Mouse (Mus musculus) mouse embryonic stem cell (cell line): ENCODE data around the gene Snap23.

Experiments used
- in situ Hi-C, 2 experiments: fragments of 300-500 bp; cut with MboI; formaldehyde crosslinking; loops; 1 replicate in 1 of 2; 3 replicates in 1 of 2; pipeline ENCODE4 v1.14.3; 2019 to 2020; ENCODE audit warnings: low sequenced_read_pairs in 2 of 2, low pct_unique_long_range_greater_than_20kb in 1 of 2, mixed read lengths in 1 of 2; ENCODE audit not compliant: unreplicated experiment in 1 of 2

Snap23 gene

DNA sequence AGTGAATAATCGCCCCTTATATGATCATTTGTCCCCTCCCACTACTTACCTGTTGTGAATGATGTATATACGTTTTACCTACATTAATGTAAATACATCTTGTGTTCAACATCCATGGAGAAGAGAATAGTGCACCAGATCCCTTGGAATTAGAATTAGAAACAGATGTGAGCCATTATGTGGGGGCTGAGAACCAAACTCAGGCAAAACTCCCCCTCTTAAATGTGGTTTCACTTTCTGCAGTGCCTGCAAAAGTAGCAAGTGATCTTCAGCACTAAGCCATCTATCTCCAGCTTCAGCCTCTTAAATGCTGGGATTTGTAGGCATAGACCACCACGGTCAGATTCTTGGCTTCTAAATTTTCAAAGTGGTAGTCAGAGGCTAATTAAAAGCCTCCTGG, 7.7 kb downstream of the Snap23 start:
- in situ Hi-C loops: no loop called here

DNA sequence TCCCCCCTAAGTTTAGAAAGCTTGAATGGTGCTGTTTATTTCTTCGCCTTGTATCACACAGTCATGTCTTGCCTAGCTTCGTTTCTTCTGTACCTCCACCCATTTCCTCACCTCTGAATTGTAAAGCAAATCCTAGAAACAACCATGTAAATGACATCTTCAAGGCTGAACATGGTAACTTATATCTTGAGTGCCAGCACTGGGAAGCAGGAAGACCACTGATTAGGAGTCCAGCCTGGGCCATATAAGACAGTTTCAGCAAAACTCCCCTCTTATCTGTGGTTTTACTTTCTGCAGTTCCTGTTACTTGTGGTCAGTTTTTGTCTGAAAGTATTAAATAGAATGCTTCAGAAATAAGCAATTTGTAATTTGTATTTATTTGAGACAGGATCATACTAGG, 8.5 kb downstream of the Snap23 start:
- in situ Hi-C loops: no loop called here

DNA sequence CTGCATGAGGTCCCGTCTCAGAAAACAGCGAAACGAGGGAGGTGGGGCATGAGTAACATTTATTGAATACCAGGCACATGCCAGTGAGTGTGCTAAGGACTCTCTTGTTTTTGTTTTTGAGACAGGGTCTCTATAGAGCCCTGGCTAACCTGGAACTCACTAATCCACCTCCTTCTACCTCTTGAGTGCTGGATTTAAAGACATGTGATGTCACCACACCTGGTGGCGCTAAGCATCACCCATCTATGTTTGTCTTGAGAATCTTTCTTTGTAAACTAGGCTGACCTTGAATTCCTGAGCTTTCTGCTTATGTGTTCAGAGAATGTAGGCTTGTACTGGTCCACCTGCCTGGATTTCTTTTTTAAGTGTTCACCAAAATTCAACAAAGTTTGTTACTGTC, 10.3 kb downstream of the Snap23 start:
- in situ Hi-C loops: no loop called here

DNA sequence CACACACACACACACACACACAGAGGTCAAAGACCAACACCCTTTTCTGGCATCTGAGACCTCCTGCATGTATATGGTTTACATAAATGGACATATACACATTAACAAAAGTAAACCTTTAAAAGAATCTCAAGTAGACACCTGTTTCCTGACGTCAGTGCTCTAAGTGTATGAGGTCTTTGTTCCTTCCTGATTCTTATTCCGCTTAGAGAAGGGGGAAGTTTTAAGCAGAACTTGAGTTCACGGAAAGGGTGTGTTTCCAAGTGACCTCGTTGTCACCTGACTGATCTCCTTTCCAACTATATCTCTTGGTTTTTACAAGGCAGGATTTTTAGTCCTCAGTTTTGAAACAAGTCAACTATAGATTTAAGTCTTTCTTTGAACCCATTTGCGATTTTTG, 10.8 kb downstream of the Snap23 start:
- in situ Hi-C loops: no loop called here

DNA sequence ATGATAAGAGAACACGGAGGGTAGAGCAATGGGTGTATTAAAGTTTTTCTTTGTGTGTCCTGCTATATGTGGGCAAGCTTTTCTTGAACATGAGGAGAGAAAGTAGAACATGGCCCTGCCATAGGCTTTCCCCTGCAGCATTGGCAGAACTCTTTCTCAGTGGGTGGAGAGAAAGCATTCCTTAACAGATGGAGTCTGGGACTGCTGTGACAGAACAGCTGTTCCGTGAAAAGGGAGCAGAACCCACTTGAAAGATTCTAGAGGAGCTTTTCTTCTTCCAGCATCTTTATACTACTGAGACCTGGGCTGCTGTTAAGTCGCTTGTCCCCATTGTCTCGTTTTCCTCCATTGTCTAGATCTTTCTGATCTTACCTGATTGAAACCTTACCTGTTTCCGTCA, 22.3 kb downstream of the Snap23 start:
- in situ Hi-C loops: no loop called here

DNA sequence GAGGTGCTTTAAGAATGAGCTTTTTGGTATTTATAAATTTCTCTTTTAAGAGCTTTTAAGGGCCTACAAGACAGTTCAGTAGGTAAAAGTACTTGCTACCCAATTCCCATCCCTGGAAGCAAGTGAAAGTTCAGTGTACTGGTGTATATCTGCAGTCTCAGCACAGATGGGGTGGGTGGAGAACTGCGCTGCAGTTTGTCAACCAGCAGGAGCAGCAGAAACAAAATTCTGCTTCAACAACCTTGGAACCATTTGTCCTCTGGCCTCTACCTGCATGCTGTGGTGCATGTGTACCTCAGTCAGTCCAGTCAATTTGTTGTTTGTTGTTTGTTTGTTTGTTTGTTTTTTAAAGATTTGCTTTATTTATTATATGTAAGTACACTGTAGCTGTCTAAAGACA, 24.8 kb downstream of the Snap23 start:
- in situ Hi-C loops: no loop called here

DNA sequence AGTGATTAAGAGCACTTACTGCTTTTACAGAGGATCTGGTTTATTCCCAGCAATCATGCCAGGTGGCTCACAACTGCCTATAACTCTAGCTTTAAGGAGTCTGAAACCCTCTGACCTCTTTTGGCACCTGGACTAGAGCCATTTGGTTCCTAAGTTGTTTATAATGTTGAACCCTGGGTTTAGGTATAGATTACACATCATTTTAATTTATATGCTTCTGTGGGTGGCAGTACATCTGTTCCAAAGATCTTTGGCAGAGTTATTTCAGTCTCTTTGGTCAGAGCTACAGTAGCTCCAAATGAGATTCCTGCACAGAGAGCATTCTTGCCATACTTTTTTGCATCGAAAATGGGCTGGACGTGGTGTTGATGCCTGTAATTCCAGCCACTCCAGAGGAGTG, 30.3 kb downstream of the Snap23 start:
- in situ Hi-C loops: no loop called here

DNA sequence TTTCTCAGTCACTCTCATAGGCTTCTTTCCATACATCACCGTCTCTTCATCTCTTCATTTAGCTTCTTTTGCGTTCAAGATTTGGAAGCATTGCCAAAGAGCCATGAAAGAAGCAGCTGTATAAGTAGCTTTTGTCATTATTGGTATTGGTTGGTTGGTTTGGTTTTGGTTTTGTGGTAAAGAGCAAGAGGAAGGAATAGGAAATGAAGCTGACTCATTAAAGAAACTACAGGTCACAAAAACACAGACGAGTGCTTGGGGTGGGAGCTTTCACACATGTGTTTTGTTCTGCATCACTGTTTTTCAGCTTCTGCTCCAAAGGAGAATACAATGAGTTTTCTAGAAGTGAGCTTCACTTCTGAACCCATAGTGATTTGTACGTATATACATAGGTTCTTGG, 32.0 kb downstream of the Snap23 start:
- in situ Hi-C loops: no loop called here

DNA sequence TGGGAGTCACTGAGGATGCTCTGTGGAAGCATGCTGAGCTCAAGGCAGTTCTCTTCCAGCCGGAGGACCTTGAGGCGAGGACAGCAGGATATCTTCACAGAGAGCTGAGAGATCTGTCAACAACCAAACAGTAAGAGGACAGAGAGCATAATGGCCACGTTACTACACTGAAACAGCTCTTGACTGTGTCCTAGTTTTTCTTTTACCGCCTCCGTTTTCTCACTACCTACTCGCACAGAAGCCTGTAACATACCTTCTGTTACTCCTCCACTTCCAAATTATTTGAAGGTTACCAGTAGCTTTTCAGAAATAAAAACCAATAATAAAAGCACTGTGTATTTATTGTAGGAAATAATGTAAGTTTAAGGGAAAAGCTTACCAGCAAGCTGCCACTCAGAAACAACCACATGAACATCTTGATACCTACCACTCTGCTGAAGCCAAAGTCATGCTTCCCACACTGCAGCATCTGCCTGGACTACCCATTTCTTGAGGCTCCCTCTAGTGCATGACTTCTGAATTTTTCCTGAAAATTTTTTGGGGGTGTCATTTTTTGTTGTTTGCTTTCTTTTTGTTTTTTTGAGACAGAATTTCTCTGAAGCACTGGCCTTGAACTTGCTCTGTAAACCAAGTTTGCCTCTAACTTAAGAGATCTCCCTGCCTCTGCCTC, 38.7 kb downstream of the Snap23 start:
- in situ Hi-C loops: loop anchor here in 1 of 2 experiments (10.0 kb wide), 1 partner anchor 121 kb away; no protein-coding TSS in a partner anchor

DNA sequence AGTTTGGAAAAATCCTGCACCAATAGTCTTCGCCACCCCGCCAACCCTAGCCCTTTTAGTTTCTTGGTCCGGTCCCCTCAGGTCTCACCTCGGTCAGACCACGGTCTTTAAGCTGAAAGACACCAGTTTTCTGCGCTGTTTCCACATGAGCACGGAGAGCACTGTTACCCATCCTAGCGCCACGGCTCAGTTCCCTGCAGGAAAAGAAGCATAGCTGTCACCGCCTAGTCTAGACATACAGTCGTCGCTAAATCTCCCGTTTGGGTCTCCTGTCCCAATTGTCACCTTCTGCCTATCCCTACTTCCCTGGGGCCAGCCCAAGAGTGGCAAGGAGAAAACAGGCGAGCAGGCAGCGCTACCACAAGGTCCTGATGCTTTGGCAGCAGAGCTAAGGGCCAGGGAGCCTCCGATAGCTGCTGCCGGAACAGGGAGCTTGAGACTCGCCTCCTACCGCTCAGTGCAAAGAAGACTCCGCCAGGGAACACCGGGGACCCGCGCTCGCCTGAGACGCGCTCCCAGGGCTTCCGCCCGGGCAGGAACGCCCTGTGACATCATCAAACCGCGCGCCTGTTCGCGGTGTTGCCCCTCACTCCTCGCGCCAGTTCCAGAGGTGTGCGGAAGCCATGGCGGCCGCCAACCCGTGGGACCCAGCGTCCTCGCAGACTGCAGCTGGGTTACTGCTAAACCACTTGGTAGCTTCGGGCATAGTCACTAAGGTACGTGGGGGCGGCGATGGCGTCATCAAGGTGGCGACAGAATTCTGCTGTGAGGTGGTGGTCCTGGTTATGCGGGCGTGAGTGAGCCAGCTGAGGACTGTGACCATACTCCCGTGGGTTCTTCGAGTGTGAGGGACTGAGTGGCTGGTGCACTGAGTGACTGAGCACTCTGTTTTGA, 41.6 kb downstream of the Snap23 start, which contains the start of the genes Haus2 and Lrrc57:
Haus2 (plus strand) TSS at position 554 of the 894 bp plus-strand sequence.
Lrrc57 (minus strand) TSS at position 691 of the 894 bp plus-strand sequence.
- in situ Hi-C loops: loop anchor here in 1 of 2 experiments (10.0 kb wide), 1 partner anchor 124 kb away; no protein-coding TSS in a partner anchor

DNA sequence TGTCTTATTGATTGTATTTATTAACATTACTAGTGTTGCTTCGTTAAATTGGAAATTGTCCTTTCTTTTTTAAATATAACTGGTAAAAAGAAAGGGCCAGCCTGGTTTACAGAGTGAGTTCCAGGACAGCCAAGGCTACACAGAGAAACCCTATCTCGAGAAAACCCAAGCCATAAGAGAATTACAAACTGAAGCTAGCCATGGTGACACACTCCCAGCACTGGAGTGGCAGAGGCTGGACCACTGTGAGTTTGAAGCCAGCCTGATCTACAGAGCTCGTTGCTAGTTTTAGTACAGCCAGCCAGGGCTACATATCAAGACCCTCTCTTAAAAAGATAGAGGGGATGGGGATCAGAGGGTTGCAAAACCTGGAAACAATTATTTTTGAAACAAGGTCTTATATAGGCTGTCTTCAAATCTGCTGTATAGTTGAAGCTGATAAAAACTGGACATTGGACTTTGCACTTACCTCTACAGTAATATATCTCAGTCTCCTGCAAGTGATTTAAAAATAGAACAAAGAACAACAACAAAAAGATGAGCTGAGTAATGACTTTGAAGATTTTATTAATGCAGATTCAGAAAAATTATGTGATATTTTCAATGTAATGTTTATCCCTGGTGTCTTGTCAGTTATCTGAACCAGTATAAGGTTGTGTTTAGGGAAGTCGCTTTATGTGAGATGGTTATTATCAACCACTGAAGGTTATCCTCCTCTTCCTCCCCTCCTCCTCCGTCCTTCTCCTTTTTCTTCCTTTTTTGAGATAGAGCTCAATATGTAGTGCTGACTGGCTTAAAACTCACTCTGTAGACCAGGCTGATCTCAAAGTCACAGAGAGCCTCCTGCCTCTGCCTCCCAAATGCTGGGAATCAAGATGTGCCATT, 49.0 kb downstream of the Snap23 start:
- in situ Hi-C loops: no loop called here

DNA sequence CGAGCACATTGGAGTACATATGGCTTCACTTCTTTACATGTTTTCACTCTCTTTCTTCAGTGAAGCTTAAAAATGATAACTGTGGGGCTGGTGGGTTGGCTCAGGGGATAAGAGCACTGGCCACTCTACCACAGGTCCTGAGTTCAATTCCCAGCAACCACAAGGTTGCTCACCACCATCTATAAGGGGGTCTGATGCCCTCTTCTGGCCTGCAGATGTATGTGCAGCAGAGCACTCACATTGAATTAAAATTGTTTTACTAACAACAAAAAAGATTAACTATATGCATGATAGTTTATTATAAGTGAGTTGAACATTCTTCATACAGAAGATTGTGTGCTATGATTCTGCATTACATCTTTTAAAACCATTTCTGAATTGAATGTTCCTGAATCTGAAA, 52.1 kb downstream of the Snap23 start:
- in situ Hi-C loops: no loop called here

DNA sequence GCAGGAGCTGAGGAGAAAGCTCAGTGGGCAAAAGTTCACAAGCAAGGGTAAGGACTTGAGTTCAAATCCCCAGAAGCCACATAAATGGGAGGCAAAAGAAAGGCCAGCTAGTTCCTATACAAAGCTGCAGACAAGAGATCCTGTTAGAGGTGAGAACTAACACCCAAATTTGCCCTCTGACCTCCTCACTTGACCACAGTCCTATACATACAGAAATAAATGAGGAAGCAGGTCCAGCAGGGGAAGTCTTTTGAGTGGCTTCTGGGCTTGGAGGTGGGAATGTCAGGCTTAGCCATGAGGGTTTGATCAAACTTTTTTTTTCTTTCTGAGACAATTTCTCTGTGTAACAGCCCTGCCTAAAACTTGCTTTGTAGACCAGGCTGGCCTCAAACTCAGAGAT, 55.4 kb downstream of the Snap23 start:
- in situ Hi-C loops: no loop called here

DNA sequence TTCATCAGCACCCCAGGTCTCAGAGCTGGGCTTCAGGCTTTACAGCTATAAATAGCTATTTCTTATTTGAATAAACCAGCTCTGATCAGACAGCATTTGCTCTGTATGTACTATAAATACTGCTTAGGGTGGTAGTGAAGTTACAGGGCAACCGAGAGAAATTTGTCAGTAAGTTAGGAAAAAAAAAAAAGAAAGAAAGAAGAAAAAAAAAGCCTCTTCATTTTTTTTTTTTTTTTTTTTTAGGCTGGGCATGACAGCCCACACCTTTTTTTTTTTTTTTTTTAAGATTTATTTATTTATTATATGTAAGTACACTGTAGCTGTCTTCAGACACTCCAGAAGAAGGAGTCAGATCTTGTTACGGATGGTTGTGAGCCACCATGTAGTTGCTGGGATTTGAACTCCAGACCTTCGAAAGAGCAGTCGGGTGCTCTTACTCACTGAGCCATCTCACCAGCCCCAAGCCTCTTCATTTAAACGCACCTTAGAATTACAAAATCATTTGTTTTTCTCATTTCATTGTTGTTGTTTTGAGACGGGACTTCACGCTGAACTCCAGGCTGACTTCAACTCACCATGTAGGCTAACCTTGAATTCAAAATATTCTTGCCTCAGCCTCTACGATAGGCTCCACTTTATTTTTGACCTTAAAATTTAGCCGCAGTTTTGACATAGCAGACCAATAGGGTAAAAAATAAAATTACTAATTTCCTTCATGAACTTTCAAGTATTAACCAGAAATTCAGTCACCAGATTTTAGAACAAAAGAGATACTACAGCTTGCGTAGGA, 60.8 kb downstream of the Snap23 start:
- in situ Hi-C loops: no loop called here

DNA sequence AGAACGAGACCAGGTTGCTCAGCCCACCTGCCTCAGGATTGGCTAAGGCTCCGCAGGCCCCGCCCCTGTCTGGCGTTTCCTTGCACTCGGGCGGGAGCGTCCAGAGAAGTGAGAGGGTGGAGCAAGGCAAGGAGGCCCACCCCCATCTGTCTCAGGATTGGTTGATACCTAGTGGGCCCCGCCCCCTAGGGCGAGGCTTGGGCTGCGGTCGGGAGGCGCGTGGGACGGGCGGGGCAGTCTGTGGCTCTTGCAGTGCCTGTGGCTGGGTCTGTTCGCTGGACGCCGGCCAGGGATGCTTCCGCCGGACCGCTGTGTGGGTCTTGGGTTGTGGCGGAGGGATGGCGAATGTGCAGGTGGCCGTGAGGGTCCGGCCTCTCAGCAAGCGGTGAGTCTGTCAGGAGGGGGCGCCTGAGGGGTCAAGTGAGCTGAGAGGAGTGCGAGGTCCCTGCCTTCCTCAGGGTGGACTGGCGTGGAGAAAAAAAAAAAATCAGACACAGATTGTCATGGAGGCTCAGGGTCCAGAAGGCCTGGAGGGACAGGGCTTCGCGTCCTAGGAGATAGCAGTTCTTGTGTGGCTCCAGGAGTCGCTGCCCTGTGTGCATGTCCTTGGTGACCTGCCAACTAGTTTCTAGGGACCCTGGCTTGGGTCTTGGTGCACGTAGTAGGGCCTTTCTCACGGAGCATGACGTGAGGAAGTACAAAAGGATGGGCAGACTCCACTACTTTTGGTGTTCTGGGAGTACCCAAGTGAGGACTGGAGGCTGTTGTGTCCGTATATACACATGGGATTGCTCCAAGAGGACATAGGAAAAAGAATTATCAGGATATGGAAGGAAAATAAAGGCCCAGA, 61.6 kb downstream of the Snap23 start, which contains the start of gene Stard9:
Stard9 (plus strand) TSS at position 236 of the 850 bp plus-strand sequence.
- in situ Hi-C loops: no loop called here

DNA sequence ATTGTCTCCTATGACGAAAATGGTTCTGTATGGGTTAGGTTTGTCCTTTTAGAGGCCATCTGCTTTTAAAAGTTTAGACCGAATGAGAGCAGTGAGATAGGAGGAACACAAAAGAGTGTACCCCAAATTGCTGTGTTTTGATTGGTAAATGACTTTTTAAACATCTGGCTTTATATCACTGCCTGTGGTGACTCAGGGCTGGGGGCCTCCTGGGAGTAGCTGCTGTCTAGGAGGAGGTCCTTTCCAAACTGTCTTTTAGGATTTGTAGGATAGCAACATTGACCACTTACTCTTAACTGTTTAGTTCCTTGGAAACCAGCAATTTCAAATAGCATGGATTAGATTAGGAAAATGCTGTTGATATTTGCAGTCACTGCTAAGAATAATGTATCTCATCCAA, 62.8 kb downstream of the Snap23 start:
- in situ Hi-C loops: no loop called here

DNA sequence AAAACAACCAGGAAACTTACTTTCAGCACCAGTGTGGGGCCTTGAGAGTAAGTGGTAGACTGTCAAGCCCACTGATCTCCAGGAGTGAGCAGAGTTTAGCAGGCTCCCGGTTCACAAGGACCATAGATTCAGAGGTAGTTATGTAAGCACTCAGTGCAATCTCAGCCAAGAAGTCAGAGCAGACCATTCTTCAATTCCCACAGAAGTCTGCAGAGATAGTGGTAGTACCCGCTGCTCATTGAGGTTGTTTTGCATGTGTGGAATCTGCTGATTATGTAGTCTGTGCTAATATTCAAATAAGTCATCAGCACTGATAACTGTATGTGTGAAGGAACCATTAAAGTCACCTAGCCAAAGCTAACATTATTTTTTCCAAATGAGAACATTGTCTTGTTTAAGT, 63.2 kb downstream of the Snap23 start:
- in situ Hi-C loops: no loop called here
